Mouse (Mus musculus): ENCODE results near the gene Cyp2a4.
"Not testable (repeated sequence)": the region's sequence is repeated elsewhere in the genome, so short reads cannot be mapped to it uniquely, and the experiment has no call there.

Cyp2a4 gene

DNA sequence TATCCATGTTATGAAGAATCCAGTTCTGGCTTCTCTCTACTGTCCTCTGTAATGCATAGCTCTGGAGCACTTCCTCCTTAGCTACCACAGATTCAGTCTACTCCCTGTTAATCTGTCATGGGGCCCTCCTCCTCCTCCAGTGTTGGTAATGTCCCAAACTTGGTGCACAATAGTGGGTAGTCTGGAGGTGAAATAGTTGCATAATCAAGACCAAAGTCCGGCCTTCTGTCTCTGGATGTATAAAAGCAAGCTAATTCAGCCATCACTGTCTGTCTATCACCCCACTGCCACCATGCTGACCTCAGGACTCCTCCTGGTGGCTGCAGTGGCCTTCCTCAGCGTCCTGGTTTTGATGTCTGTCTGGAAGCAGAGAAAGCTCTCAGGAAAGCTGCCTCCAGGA is at the start of gene Cyp2a4:
Gene Cyp2a4 (plus strand): TSS at position 244 of the 400 bp plus-strand sequence.
- not testable (repeated sequence) for DNase-seq

GRCm38 (mm10) chr7:26260034-26260433 is 46.9 kb upstream of the Cyp2a4 start, which contains the start of gene Vmn1r184:
Gene Vmn1r184 (plus strand): TSS chr7:26260334.
- not testable (repeated sequence) for DNase-seq

DNA sequence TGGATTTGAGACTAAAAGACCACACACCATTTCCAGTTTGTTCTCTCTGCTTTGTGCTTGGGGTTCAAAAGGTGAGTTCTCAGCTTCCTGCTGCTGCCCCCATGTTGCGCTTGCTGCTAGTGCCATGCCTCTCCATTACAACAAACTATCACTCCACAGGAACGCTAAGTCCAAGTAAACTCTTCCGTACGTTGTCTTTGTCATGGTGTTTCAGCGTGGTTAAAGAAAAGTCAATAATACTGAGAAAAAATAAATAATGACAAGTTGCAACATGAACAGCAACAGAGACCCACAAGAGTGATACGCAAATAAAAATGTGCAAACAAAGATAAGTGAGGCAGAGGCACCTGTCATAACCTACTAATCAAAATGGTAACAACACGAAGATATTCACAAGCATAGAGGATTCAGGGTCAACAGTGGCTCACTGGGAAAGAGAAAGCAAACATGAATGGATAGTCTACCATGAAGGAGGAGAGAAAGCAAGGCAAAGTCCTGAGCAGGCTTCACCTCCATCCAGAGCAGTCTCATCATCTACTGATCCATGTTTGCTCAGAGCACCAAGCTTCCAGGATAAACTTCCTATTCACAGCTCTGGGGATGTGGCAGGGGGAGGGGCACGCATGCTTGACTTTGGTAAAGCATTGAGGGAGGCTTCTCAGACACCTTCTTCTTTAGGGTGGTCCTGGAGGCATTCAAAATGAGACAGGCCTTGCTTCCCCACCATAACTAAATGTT is 3.4 kb upstream of the Cyp2a4 start:
- DNase-seq, result not testable (repeated sequence)

DNA sequence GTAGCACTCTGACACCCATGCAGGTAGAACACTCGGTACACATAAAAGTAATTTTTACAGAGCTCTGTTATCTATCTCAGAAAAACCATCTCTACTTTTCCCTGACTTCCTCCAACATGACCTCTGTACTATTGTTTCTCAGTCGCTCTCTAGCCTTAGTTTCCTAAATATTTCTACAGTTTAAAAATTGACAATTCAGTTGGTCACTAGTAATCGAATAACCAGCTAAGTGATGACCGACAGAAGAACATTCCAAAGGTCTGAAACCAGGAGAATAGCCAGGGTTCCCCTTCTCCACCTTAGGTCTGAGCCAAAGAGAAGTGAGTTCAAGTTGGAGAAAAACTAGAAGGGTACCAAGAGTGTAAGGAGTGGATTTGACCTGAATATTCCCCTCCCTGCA is 4.8 kb downstream of the Cyp2a4 start:
- not testable (repeated sequence) for DNase-seq

- not testable (repeated sequence) for DNase-seq
Observed at GRCm38 (mm10) chr7:26315194-26315593, 8.2 kb downstream of the Cyp2a4 start.

DNA sequence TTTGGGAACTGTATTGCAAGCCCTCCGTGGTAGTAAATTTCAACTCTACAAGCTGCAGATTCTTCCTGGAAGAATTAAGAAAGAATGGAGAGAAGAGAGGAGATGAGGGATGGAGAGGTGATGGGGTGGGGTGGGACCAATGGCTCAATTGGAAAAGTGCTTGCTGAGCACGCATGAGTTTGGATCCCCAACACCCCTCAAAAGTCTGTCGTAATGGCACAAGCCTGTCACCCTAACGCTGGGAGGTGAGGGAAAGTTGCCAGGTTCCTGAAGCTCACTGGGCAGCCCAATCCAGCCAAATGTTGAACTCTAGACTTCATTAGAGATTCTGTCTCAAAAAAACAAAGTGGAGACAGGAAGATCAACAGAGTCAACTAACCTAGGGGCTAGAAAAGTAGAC is 8.8 kb downstream of the Cyp2a4 start:
- DNase-seq, result not testable (repeated sequence)

- DNase-seq, result not testable (repeated sequence)
Observed at GRCm38 (mm10) chr7:26320361-26320760, 13.4 kb downstream of the Cyp2a4 start.

DNA sequence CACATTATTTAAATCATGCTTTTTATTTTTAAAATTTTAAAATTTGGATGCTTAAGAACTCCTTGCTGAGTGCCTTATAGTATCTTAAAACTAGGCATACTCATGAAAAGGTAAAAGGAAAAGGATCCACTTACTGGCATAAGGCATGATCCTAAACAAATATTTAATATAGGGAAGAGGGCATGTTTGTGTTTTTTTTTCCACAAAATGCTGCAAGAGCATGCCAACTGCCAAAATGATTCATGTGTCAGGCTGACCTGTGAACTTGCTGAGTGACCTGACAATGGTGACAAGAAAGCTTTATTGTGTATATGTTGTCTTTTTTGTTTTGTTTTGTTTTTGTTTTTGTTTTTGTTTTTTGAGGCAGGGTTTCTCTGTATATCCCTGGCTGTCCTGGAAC is 43.2 kb downstream of the Cyp2a4 start:
- DNase-seq, result not testable (repeated sequence)

- not testable (repeated sequence) for DNase-seq
Observed at GRCm38 (mm10) chr7:26352258-26352657, 45.3 kb downstream of the Cyp2a4 start.

- DNase-seq, result not testable (repeated sequence)
Observed at GRCm38 (mm10) chr7:26356719-26357118, 49.8 kb downstream of the Cyp2a4 start.

All from cerebellum, adult 9-10 months (tissue).